Mouse (Mus musculus) ES-Bruce4 (cell line): ENCODE data around the gene Gm10392. TPM values are rescaled to one million over a fixed set of nuclear protein-coding genes. Genes with fewer than 3 reads are reported as not detected.

Source experiments
- H3K27ac ChIP-seq: 2 replicates; pipeline ENCODE4 v1.5.1; 2012; ENCODE audit warnings: low read length, inconsistent platforms; ENCODE audit not compliant: insufficient read depth
- H3K27me3 ChIP-seq: 2 replicates; pipeline ENCODE4 v1.6.1; 2012; ENCODE audit warnings: mild to moderate bottlenecking, low read length, inconsistent platforms; ENCODE audit not compliant: control insufficient read depth, poor library complexity, insufficient read depth, severe bottlenecking
- H3K36me3 ChIP-seq: 2 replicates; pipeline ENCODE4 v1.6.1; 2012; ENCODE audit warnings: inconsistent platforms, mild to moderate bottlenecking, low read length, moderate library complexity; ENCODE audit not compliant: control insufficient read depth, poor library complexity, insufficient read depth, severe bottlenecking
- H3K4me1 ChIP-seq: one replicate; pipeline ENCODE4 v1.8.1; 2011; ENCODE audit warnings: low read length; ENCODE audit not compliant: control insufficient read depth, insufficient read depth
- H3K4me3 ChIP-seq: 2 replicates; pipeline ENCODE4 v1.5.1; 2011; ENCODE audit warnings: low read depth, mild to moderate bottlenecking, low read length
- H3K9ac ChIP-seq: 2 replicates; pipeline ENCODE4 v1.6.1; 2012; ENCODE audit warnings: low read depth, mild to moderate bottlenecking, inconsistent platforms; ENCODE audit not compliant: poor library complexity, severe bottlenecking
- H3K9me3 ChIP-seq: replicated peaks from 2 replicates; pipeline ENCODE4 v1.6.1; 2012; ENCODE audit warnings: mild to moderate bottlenecking, low read length, inconsistent platforms; ENCODE audit not compliant: control insufficient read depth, poor library complexity, insufficient read depth, severe bottlenecking
- CTCF ChIP-seq: IDR thresholded peaks from one replicate; pipeline ENCODE4 v1.8.1; 2011; ENCODE audit warnings: low read depth, low read length
- EP300 ChIP-seq: IDR thresholded peaks from 2 replicates; pipeline ENCODE4 v1.6.1; 2011; ENCODE audit warnings: low read depth, low read length; ENCODE audit not compliant: insufficient read depth
- POLR2A ChIP-seq: IDR thresholded peaks from one replicate; pipeline ENCODE4 v1.8.1; 2011; ENCODE audit warnings: low read length; ENCODE audit not compliant: insufficient read depth
- polyA plus RNA-seq: library from polyadenylated mRNA; stranded (reverse); fragments of >200 nt; gene quantifications from 2 replicates; pipeline ENCODE4 v1.2.4, GENCODE M21; 2011; ENCODE audit warnings: low read depth; ENCODE audit not compliant: missing spikeins, insufficient read depth, insufficient read length

Gene Gm10392
- polyA plus RNA-seq, 1 experiment, result not detected

GRCm38 (mm10) chr11:77483510-77484255 is 35.3 kb downstream of the Gm10392 start:
- Histone ChIP-seq H3K9ac (no peak overlapping the region), H3K4me1 (no peaks in the 10 kb centered on the region), H3K9me3 (no peaks in the 10 kb centered on the region), H3K27ac (no peak overlapping the region), H3K4me3 (no peak overlapping the region), H3K27me3 (no peaks in the 10 kb centered on the region), H3K36me3 (no peaks in the 10 kb centered on the region)
- no peak for TF ChIP-seq EP300
- TF ChIP-seq POLR2A, result no peak
- no peak for TF ChIP-seq CTCF

- TF ChIP-seq EP300 (no peak), POLR2A (no peak), CTCF (no peak)
- Histone ChIP-seq H3K4me3 (no peak overlapping the region), H3K36me3 (no peaks in the 10 kb centered on the region), H3K9ac (no peak overlapping the region), H3K9me3 (no peaks in the 10 kb centered on the region), H3K27me3 (no peaks in the 10 kb centered on the region), H3K27ac (no peak overlapping the region), H3K4me1 (no peaks in the 10 kb centered on the region)
These were observed 36.0 kb downstream of the Gm10392 start for GRCm38 (mm10) chr11:77483043-77483442.

GRCm38 (mm10) chr11:77476895-77477294 is 42.1 kb downstream of the Gm10392 start:
- Histone ChIP-seq H3K9ac (no peak overlapping the region), H3K36me3 (no peaks in the 10 kb centered on the region), H3K27ac (no peak overlapping the region), H3K4me1 (no peaks in the 10 kb centered on the region), H3K4me3 (no peak overlapping the region), H3K9me3 (no peaks in the 10 kb centered on the region), H3K27me3 (no peaks in the 10 kb centered on the region)
- no peak for TF ChIP-seq EP300

GRCm38 (mm10) chr11:77476216-77476615 is 42.8 kb downstream of the Gm10392 start:
- H3K27ac ChIP-seq, result no peak overlapping the region
- TF ChIP-seq EP300 (no peak), POLR2A (no peak), CTCF (no peak)
- no peaks in the 10 kb centered on the region for H3K9me3 ChIP-seq
- H3K27me3 ChIP-seq, result no peaks in the 10 kb centered on the region
- H3K9ac ChIP-seq, result no peak overlapping the region
- H3K36me3 ChIP-seq, result no peaks in the 10 kb centered on the region
- no peaks in the 10 kb centered on the region for H3K4me1 ChIP-seq
- no peak overlapping the region for H3K4me3 ChIP-seq

GRCm38 (mm10) chr11:77472775-77473174 is 46.2 kb downstream of the Gm10392 start:
- no peak for TF ChIP-seq CTCF
- TF ChIP-seq POLR2A, result no peak
- no peak for TF ChIP-seq EP300
- no peaks in the 10 kb centered on the region for H3K36me3 ChIP-seq

GRCm38 (mm10) chr11:77471407-77471806 is 47.6 kb downstream of the Gm10392 start:
- H3K4me3 ChIP-seq, result peak overlapping the region; percentile 44
- no peaks in the 10 kb centered on the region for H3K27me3 ChIP-seq
- H3K9ac ChIP-seq, result peak overlapping the region; percentile 24; the same call in 1 of the 2 replicates
- no peaks in the 10 kb centered on the region for H3K9me3 ChIP-seq
- TF ChIP-seq CTCF (peak; percentile 40), EP300 (0 out of 2 replicates have a peak, but pooled peaks have one; percentile 4), POLR2A (no peak)
- H3K4me1 ChIP-seq, result no peaks in the 10 kb centered on the region
- H3K27ac ChIP-seq, result no peak overlapping the region
- H3K36me3 ChIP-seq, result no peaks in the 10 kb centered on the region

More at GRCm38 (mm10) chr11:77472775-77473174, 46.2 kb downstream of the Gm10392 start:
- no peaks in the 10 kb centered on the region for H3K27me3 ChIP-seq
- H3K9ac ChIP-seq, result no peak overlapping the region
- no peaks in the 10 kb centered on the region for H3K4me1 ChIP-seq
- no peaks in the 10 kb centered on the region for H3K9me3 ChIP-seq
- no peak overlapping the region for H3K27ac ChIP-seq
- H3K4me3 ChIP-seq, result no peak overlapping the region
